Mouse (Mus musculus) bone marrow, adult 2 months (tissue): ENCODE measurements around the gene Sez6.

Experiments
- CTCF ChIP-seq: fragments of 200-500 bp; IDR thresholded peaks from 2 replicates; pipeline ENCODE4 v1.5.1; 2011; ENCODE audit warnings: low read length, control low read depth; ENCODE audit not compliant: control insufficient read depth, insufficient read depth
- POLR2A ChIP-seq: fragments of 200-500 bp; IDR thresholded peaks from 2 replicates; pipeline ENCODE4 v1.6.1; 2011; ENCODE audit warnings: low read depth, mild to moderate bottlenecking, control low read depth, low read length, borderline replicate concordance; ENCODE audit not compliant: control insufficient read depth

DNA sequence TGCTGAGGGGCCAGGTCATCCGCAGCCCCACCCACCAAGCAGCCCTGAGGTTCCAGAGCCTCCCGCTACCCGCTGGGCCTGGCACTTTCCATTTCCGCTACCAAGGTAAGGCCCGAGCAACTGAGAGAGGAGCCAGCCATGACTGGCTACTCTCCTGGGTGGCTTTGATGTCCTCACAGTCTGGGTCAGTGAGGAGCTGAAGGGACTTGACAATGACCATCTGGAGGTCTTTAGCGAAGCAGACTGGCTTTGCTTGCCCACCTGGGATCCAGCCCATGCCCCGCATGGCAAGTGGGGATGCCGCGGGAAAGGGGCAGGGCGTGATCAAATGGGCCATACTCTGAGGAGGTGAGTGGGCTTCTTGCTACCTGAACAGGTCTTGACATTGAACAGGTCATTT is 32.3 kb downstream of the Sez6 start:
- no peak for TF ChIP-seq POLR2A
- no peak for TF ChIP-seq CTCF
